Mouse (Mus musculus) kidney, embryonic 14.5 days (tissue): Measurements from ENCODE around the gene Upk3bl. TPM values are rescaled to one million over a fixed set of nuclear protein-coding genes. Genes with fewer than 3 reads are reported as not detected.
A peak's percentile ranks its signal among the peaks of the same experiment; 100 is the strongest.

Experiments used
- ATAC-seq: fragments of 200-750 bp; cut with Nextera tagmentation; 2 replicates; pipeline ENCODE4 v1.8.0; 2017; ENCODE audit warnings: moderate number of reproducible peaks, mild to moderate bottlenecking, moderate TSS enrichment, moderate library complexity; ENCODE audit not compliant: low FRiP score, low TSS enrichment
- H3K27ac ChIP-seq: fragments of 300-500 bp; sonication (generic); 2 replicates; pipeline ENCODE4 v1.5.1; 2014; ENCODE audit warnings: low read depth, mild to moderate bottlenecking, low read length, moderate library complexity, mixed read lengths
- H3K27me3 ChIP-seq: fragments of 300-500 bp; sonication (generic); 2 replicates; pipeline ENCODE4 v1.6.1; 2014; ENCODE audit warnings: mild to moderate bottlenecking, low read length; ENCODE audit not compliant: control insufficient read depth, insufficient read depth
- H3K36me3 ChIP-seq: fragments of 300-500 bp; sonication (generic); 2 replicates; pipeline ENCODE4 v1.6.1; 2014; ENCODE audit warnings: low read length, mixed read lengths; ENCODE audit not compliant: control insufficient read depth, insufficient read depth
- H3K4me1 ChIP-seq: fragments of 300-500 bp; sonication (generic); 2 replicates; pipeline ENCODE4 v1.6.1; 2014; ENCODE audit warnings: low read length, mixed read lengths; ENCODE audit not compliant: control insufficient read depth, insufficient read depth
- H3K4me2 ChIP-seq: fragments of 300-500 bp; sonication (generic); replicated peaks from 2 replicates; pipeline ENCODE4 v1.6.1; 2014; ENCODE audit warnings: low read depth, mild to moderate bottlenecking, low read length
- H3K4me3 ChIP-seq: fragments of 300-500 bp; sonication (generic); 2 replicates; pipeline ENCODE4 v1.5.1; 2014; ENCODE audit warnings: mild to moderate bottlenecking, low read length
- H3K9ac ChIP-seq: fragments of 300-500 bp; sonication (generic); 2 replicates; pipeline ENCODE4 v1.6.1; 2014; ENCODE audit warnings: low read depth, mild to moderate bottlenecking, low read length, moderate library complexity
- H3K9me3 ChIP-seq: fragments of 300-500 bp; sonication (generic); 2 replicates; pipeline ENCODE4 v1.6.1; 2016; ENCODE audit warnings: low read length; ENCODE audit not compliant: control insufficient read depth
- WGBS: fragments of 180-500 bp; shearing (Covaris S2); extraction: QIAGEN DNeasy Blood & Tissue Kit; methylation state at CpG from one replicate; pipeline ENCODE4 v1.1.7; 2014; 5-methylcytosine and 5-hydroxymethylcytosine counted together
- polyA plus RNA-seq: library from polyadenylated mRNA; unstranded; fragments of >200 nt; fragmentation: Nextera tagmentation; extraction: Ambion mirVana; gene quantifications from 2 replicates; pipeline ENCODE4 v1.2.1, GENCODE M21; 2014

The Upk3bl gene
- polyA plus RNA-seq, 1 experiment from 2014 or later, result 2.2 TPM

DNA sequence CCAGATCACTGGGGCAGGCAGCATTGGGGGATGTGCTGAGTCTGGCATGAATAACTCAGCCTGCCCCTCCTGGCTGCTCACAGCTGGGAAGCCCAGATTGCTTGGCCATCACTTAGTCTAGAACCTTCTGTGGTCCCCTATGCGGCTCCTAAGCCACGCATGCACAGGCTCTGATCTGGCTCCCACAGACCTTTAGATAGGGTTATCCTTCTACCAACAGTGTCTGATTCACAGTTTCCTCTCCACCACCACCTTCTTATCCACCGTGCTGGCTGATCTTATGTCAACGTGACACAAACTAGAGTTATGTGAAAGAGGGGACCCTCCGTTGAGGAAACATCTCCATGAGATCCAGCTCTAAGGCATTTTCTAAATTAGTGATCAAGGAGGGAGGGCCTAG, 20.8 kb downstream of the Upk3bl start:
- no peak overlapping the region for H3K9ac ChIP-seq
- H3K4me1 ChIP-seq, result no peaks in the 10 kb centered on the region
- H3K9me3 ChIP-seq, result no peaks in the 10 kb centered on the region
- no peak for ATAC-seq
- no peaks in the 10 kb centered on the region for H3K36me3 ChIP-seq
- WGBS, result 88% methylated on average over 5 of the region's 5 CpGs
- H3K4me3 ChIP-seq, result no peak overlapping the region
- H3K27ac ChIP-seq, result no peak overlapping the region
- H3K27me3 ChIP-seq, result no peaks in the 10 kb centered on the region
- H3K4me2 ChIP-seq, result no peak overlapping the region

DNA sequence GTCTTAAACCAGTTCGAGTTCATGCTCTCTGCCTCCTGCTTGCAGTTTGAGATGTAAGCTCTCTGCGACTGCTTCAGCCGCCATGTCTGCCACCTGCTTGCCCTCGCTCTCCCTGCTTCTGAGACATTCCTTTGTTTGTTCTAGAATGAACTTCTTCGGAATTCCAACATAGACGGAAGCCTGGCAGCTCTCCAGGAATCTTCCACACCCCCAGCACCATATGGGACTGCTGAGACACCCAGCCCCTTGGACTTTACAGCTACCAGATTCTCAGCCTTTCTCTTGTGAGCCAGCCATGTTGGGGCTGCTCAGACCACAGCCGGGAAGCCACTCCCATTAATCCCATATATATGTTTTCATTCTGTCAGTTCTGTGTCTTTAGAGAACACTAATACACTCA, 22.0 kb downstream of the Upk3bl start:
- Histone ChIP-seq H3K27ac (peak overlapping the region; percentile 30; the same call in 1 of the 2 replicates), H3K9me3 (no peaks in the 10 kb centered on the region), H3K4me3 (no peak overlapping the region), H3K36me3 (no peaks in the 10 kb centered on the region), H3K4me1 (no peaks in the 10 kb centered on the region), H3K4me2 (no peak overlapping the region), H3K27me3 (no peaks in the 10 kb centered on the region), H3K9ac (no peak overlapping the region)
- 46% methylated on average over 7 of the region's 7 CpGs for WGBS
- no peak; the same call in 1 of the 2 replicates for ATAC-seq

DNA sequence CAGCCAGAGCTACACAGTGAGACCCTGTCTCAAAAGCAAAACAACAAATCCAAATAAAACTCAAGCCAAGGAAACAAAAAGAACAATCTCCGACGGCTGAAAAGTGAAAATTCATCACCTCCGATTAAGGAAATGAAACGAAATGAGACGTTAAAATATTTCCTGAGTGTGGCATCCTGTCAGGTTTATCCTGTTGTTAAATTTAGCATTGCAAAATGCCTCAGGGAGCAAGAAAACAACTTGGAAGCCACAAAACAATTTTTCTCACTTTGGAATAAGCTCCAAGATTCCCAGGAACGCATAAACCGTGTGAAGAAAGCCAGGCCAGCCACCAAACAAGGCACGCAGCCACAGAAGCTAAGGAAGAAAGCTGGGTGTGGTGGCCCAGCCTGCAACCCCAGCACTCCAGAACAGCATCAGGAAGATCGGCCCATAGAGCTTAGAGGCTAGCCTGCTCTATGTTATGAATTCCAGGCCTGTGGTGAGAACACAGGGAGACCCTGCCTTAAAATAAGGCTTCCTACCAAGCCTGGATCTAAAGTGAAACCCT, 22.8 kb downstream of the Upk3bl start:
- Histone ChIP-seq H3K27ac (peak overlapping the region; percentile 30; the same call in 1 of the 2 replicates), H3K9ac (no peak overlapping the region), H3K4me1 (no peaks in the 10 kb centered on the region), H3K9me3 (no peaks in the 10 kb centered on the region), H3K27me3 (no peaks in the 10 kb centered on the region), H3K4me2 (no peak overlapping the region), H3K36me3 (no peaks in the 10 kb centered on the region), H3K4me3 (no peak overlapping the region)
- 72% methylated on average over 9 of the region's 9 CpGs for WGBS
- no peak for ATAC-seq

DNA sequence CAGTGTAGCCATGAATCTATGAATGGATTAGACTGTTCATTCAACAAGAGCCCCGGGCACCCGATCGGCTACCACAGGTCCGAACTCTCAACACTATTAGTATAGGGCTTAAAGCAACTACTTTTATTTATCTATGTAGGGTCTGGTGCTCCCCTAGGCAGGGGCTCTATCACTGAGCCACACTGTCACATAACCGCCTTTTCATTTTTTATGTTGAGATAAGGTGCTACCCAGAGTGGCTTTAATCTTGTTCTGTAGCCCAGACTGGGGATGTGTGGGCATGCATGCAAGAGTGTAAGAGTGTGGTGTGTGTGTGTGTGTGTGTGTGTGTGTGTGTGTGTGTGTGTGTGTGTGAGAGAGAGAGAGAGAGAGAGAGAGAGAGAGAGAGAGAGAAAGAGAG, 23.8 kb downstream of the Upk3bl start:
- Histone ChIP-seq H3K4me2 (no peak overlapping the region), H3K4me3 (no peak overlapping the region), H3K36me3 (no peaks in the 10 kb centered on the region), H3K9me3 (no peaks in the 10 kb centered on the region), H3K27ac (no peak overlapping the region), H3K9ac (no peak overlapping the region), H3K4me1 (no peaks in the 10 kb centered on the region), H3K27me3 (no peaks in the 10 kb centered on the region)
- WGBS, result 95% methylated on average over 5 of the region's 5 CpGs
- no peak for ATAC-seq

DNA sequence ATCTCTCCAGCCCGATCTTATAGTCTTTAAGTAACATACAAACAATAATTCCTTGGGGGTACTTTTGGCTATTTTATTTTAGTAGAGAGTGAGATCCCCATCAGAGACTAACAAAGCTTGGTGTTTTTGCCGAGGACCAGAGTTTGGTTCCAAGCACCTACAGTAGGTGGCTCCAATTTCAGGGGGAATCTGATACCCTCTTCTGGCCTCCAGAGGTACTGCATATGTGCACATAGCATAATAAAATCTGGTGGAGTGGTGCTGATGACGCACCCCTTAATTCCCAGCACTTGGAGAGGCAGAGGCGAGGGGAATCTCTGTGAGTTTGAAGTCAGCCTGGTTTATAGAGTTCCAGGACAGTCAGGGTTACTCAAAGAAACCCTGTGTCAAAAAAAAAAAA, 28.1 kb downstream of the Upk3bl start:
- no peak overlapping the region for H3K27ac ChIP-seq
- no peaks in the 10 kb centered on the region for H3K9me3 ChIP-seq
- H3K4me3 ChIP-seq, result no peak overlapping the region
- H3K27me3 ChIP-seq, result no peaks in the 10 kb centered on the region
- WGBS, result 83% methylated on average over 4 of the region's 4 CpGs
- H3K9ac ChIP-seq, result no peak overlapping the region
- no peak overlapping the region for H3K4me2 ChIP-seq
- H3K4me1 ChIP-seq, result peaks cover 13% of the 10 kb centered on the region
- 0 out of 2 replicates have a peak, but pooled peaks cover 3% of the 10 kb centered on the region for H3K36me3 ChIP-seq
- ATAC-seq, result no peak

DNA sequence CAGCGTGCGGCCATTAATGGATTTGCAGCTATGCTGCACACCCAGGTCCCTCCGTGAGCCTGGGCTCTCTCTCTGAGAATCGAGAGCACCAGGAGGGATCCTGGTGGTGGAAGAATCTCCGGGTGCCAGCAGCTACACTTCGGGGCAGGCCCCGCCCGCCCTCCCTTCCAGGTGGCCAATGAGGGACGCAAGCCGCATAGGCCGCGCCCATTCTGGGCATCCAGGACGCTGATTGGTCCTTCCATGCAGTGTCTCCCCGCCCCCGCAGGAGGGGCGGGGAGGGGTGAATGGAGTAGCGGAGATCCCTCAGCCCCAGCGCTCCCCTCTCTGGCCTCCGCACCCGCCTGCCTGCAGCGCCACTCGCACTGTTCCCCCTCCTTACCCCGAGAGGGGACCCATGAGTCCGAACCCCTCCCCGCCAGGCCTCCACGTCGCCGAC, 29.4 kb downstream of the Upk3bl start, which contains the start of gene Rasa4:
Gene Rasa4, plus strand, starts transcription at position 248 of the 439 bp plus-strand sequence.
- H3K27ac ChIP-seq, result no peak within 1 kb of the TSS
- peaks cover 13% of the 10 kb centered on the region for H3K4me1 ChIP-seq
- no peaks in the 10 kb centered on the region for H3K9me3 ChIP-seq
- 0 out of 2 replicates have a peak, but pooled peaks cover 3% of the 10 kb centered on the region for H3K36me3 ChIP-seq
- WGBS, result under 1% methylated on average over 28 of the region's 28 CpGs
- H3K9ac ChIP-seq, result peak within 1 kb of the TSS; percentile 32
- peak; percentile 94 for ATAC-seq
- H3K27me3 ChIP-seq, result no peaks in the 10 kb centered on the region
- H3K4me2 ChIP-seq, result peak within 1 kb of the TSS; percentile 56
- peak within 1 kb of the TSS; percentile 44 for H3K4me3 ChIP-seq

DNA sequence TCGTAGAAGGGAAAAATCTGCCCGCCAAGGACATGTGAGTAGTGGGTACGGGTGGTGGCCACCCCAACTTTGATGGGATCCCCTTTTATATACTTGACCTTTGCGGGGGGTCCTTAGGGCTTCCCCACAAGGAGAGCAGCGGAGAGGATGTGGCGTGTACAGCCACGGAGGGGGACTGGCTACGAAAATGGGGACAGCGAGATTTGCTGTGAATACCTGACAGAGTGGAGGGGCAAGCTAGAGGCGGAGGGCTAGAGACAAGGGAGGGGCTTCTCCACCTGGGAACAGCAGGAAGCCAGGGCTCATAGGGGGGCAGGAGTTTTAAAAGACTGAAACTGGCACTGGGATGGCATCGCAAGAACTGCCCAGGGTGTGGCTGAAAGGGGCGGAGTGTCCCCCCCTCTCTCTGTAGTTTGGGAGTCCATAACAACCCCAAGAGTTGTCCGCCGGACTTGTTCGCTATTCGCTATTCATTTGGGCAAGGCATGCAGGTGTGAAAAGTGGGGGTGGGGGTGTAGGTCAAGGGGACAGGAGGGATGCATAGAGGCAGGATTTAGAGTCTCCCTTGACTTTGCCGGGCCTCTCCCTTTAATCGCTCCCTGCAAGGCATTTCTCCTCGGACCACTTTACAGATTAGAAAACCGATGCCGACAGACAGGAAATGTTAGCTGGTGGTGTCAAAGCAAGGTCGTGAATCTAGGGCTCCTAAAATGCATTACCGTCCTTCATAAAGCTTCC, 30.0 kb downstream of the Upk3bl start:
- under 1% methylated on average over 23 of the region's 23 CpGs for WGBS
- peak overlapping the region; percentile 32 for H3K9ac ChIP-seq
- no peaks in the 10 kb centered on the region for H3K27me3 ChIP-seq
- ATAC-seq, result peak; percentile 9; the same call in 1 of the 2 replicates
- 0 out of 2 replicates have a peak, but pooled peaks cover 3% of the 10 kb centered on the region for H3K36me3 ChIP-seq
- H3K27ac ChIP-seq, result no peak overlapping the region
- H3K4me2 ChIP-seq, result peak overlapping the region; percentile 56
- no peaks in the 10 kb centered on the region for H3K9me3 ChIP-seq
- H3K4me1 ChIP-seq, result peaks cover 13% of the 10 kb centered on the region
- H3K4me3 ChIP-seq, result peak overlapping the region; percentile 44

DNA sequence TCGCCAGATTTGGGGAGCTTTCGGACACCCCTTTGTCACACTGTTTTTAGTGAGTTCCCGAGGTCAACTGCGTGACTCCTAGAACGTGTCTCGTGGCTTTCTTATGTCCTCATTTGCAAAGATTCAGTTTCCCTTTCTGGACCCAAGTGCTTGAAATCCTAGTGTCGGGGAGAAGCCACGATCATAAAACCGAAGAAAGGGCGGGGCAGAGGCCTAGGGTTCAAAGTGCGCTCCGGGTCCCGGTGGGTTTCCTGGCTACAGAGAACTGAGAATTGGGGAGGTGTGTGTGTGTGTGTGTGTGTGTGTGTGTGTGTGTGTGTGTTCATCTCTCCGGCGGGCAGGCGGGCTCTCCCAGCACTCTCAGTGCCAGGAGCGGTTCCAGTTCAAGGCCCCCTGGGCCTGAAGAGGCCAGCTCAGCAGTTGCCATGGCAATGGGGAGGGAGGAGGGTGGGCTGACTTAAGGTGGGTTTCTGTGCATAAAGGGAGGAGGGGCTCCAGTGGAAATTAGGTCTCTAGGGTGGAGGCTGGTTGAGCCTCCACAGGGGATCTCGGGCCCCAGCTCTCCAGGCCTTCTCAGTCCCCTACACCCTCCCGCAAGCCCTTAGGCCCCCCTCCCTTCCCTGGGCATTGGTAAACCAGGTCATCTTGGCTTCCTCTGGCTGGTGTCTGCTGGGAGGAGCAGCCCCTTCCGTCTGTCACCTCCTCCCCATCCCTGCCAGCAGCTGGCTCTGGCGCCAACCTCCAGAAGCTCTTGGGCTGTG, 30.8 kb downstream of the Upk3bl start:
- H3K36me3 ChIP-seq, result 0 out of 2 replicates have a peak, but pooled peaks cover 3% of the 10 kb centered on the region
- no peaks in the 10 kb centered on the region for H3K9me3 ChIP-seq
- H3K4me2 ChIP-seq, result peak overlapping the region; percentile 56
- ATAC-seq, result peak; percentile 34
- H3K4me3 ChIP-seq, result peak overlapping the region; percentile 44
- peak overlapping the region; percentile 28 for H3K9ac ChIP-seq
- H3K27me3 ChIP-seq, result no peaks in the 10 kb centered on the region
- no peak overlapping the region for H3K27ac ChIP-seq
- peaks cover 13% of the 10 kb centered on the region for H3K4me1 ChIP-seq
- 6% methylated on average over 21 of the region's 21 CpGs for WGBS
